Mouse (Mus musculus) midbrain, embryonic 12.5 days (tissue): ENCODE data around the gene Zdhhc12. TPM values are rescaled to one million over a fixed set of nuclear protein-coding genes. Genes with fewer than 3 reads are reported as not detected.
A peak's percentile ranks its signal among the peaks of the same experiment; 100 is the strongest.
"Not testable (repeated sequence)": the region's sequence is repeated elsewhere in the genome, so short reads cannot be mapped to it uniquely, and the experiment has no call there.

Source experiments
- ATAC-seq: fragments of 200-750 bp; cut with Nextera tagmentation; 2 replicates; pipeline ENCODE4 v1.8.0; 2017; ENCODE audit warnings: low read depth, moderate TSS enrichment, moderate library complexity; ENCODE audit not compliant: low FRiP score
- H3K27ac ChIP-seq: fragments of 300-500 bp; sonication (generic); replicated peaks from 2 replicates; pipeline ENCODE4 v1.5.1; 2016; ENCODE audit warnings: mild to moderate bottlenecking
- H3K27me3 ChIP-seq: fragments of 300-500 bp; sonication (generic); 2 replicates; pipeline ENCODE4 v1.6.1; 2016; ENCODE audit warnings: mild to moderate bottlenecking
- H3K36me3 ChIP-seq: fragments of 300-500 bp; sonication (generic); 2 replicates; pipeline ENCODE4 v1.6.1; 2016
- H3K4me1 ChIP-seq: fragments of 300-500 bp; sonication (generic); 2 replicates; pipeline ENCODE4 v1.6.1; 2016
- H3K4me2 ChIP-seq: fragments of 300-500 bp; sonication (generic); replicated peaks from 2 replicates; pipeline ENCODE4 v1.6.1; 2016; ENCODE audit warnings: mild to moderate bottlenecking, moderate library complexity
- H3K4me3 ChIP-seq: fragments of 300-500 bp; sonication (generic); 2 replicates; pipeline ENCODE4 v1.5.1; 2016; ENCODE audit warnings: mild to moderate bottlenecking
- H3K9ac ChIP-seq: fragments of 300-500 bp; sonication (generic); replicated peaks from 2 replicates; pipeline ENCODE4 v1.6.1; 2016; ENCODE audit warnings: mild to moderate bottlenecking, moderate library complexity
- H3K9me3 ChIP-seq: fragments of 300-500 bp; sonication (generic); 2 replicates; pipeline ENCODE4 v1.6.1; 2016; ENCODE audit warnings: mild to moderate bottlenecking
- WGBS: fragments of 180-500 bp; shearing (Covaris S2); methylation state at CpG from one replicate; pipeline ENCODE4 v1.1.7; 2016; 5-methylcytosine and 5-hydroxymethylcytosine counted together
- polyA plus RNA-seq: library from polyadenylated mRNA; unstranded; fragments of >200 nt; fragmentation: Nextera tagmentation; extraction: Ambion mirVana; gene quantifications from 2 replicates; pipeline ENCODE4 v1.2.1, GENCODE M21; 2016

The Zdhhc12 gene
- polyA plus RNA-seq, 1 experiment from 2014 or later: 23.9 TPM

- Histone ChIP-seq H3K4me1 (peaks cover 46% of the 10 kb centered on the region), H3K9ac (peak overlapping the region; percentile 54), H3K4me3 (peak overlapping the region; percentile 60), H3K9me3 (no peaks in the 10 kb centered on the region), H3K27me3 (no peaks in the 10 kb centered on the region), H3K36me3 (no peaks in the 10 kb centered on the region), H3K27ac (peak overlapping the region; percentile 78), H3K4me2 (peak overlapping the region; percentile 87)
- no peak for ATAC-seq
- 8% methylated on average over 37 of the region's 37 CpGs for WGBS
Measured at GRCm38 (mm10) chr2:30061215-30062166, 32.0 kb downstream of the Zdhhc12 start.

DNA sequence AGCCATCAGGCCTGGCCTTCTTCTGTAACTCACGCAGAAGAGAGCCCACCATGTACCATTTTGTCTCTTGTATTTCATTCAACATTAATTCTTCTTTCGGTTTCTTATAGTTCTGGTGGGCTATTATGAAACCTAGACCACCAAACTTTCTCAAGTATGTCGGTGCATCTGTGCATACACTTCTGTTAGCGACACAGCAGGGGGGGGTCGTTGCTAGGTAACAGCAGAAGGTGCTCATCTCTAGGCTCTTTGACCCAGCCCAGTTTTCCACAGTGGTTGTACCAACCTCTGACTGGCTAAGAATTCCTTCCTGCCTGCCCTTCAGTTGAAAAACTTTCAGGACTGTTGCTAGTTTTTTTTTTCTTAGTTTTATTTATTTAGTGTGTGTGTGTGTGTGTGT is 35.0 kb downstream of the Zdhhc12 start:
- Histone ChIP-seq H3K4me1 (peaks cover 26% of the 10 kb centered on the region), H3K4me2 (no peak overlapping the region), H3K4me3 (no peak overlapping the region), H3K36me3 (no peaks in the 10 kb centered on the region), H3K9me3 (no peaks in the 10 kb centered on the region), H3K9ac (no peak overlapping the region), H3K27me3 (peaks cover 5% of the 10 kb centered on the region; the same call in 1 of the 2 replicates), H3K27ac (no peak overlapping the region)
- ATAC-seq: no peak
- 33% methylated on average over 5 of the region's 5 CpGs for WGBS

- no peaks in the 10 kb centered on the region for H3K9me3 ChIP-seq
- H3K27ac ChIP-seq: no peak within 1 kb of the TSS
- no peaks in the 10 kb centered on the region for H3K36me3 ChIP-seq
- H3K4me3 ChIP-seq: no peak within 1 kb of the TSS
- 48% methylated on average over 12 of the region's 12 CpGs for WGBS
- H3K4me2 ChIP-seq: no peak within 1 kb of the TSS
- H3K4me1 ChIP-seq: peaks cover 18% of the 10 kb centered on the region
- H3K27me3 ChIP-seq: peaks cover 5% of the 10 kb centered on the region; the same call in 1 of the 2 replicates
- ATAC-seq: no peak
- no peak within 1 kb of the TSS for H3K9ac ChIP-seq
Measured at GRCm38 (mm10) chr2:30057223-30057904, 36.1 kb downstream of the Zdhhc12 start, which contains the start of gene Set. Set (plus strand) TSS chr2:30057378.

- no peaks in the 10 kb centered on the region for H3K36me3 ChIP-seq
- peaks cover 17% of the 10 kb centered on the region for H3K4me1 ChIP-seq
- WGBS: 85% methylated on average over 3 of the region's 3 CpGs
- ATAC-seq: no peak
- no peak overlapping the region for H3K4me3 ChIP-seq
- peaks cover 5% of the 10 kb centered on the region; the same call in 1 of the 2 replicates for H3K27me3 ChIP-seq
- H3K9me3 ChIP-seq: no peaks in the 10 kb centered on the region
- no peak overlapping the region for H3K9ac ChIP-seq
- H3K4me2 ChIP-seq: no peak overlapping the region
- no peak overlapping the region for H3K27ac ChIP-seq
Measured at GRCm38 (mm10) chr2:30056736-30057135, 36.7 kb downstream of the Zdhhc12 start.

- not testable (repeated sequence) for H3K27ac ChIP-seq, H3K36me3 ChIP-seq, H3K27me3 ChIP-seq, H3K9me3 ChIP-seq, H3K4me1 ChIP-seq, ATAC-seq, H3K9ac ChIP-seq, H3K4me3 ChIP-seq, H3K4me2 ChIP-seq
- 93% methylated on average over 3 of the region's 3 CpGs for WGBS
Measured at GRCm38 (mm10) chr2:30055310-30055709, 38.1 kb downstream of the Zdhhc12 start.

- no peak overlapping the region for H3K9ac ChIP-seq
- H3K4me2 ChIP-seq: no peak overlapping the region
- ATAC-seq: no peak
- no peaks in the 10 kb centered on the region for H3K9me3 ChIP-seq
- H3K4me3 ChIP-seq: no peak overlapping the region
- WGBS: 47% methylated on average over 6 of the region's 6 CpGs
- peaks cover 11% of the 10 kb centered on the region for H3K4me1 ChIP-seq
- H3K27ac ChIP-seq: no peak overlapping the region
- no peaks in the 10 kb centered on the region for H3K36me3 ChIP-seq
- peaks cover 11% of the 10 kb centered on the region; the same call in 1 of the 2 replicates for H3K27me3 ChIP-seq
Measured at GRCm38 (mm10) chr2:30051992-30052761, 41.3 kb downstream of the Zdhhc12 start.

DNA sequence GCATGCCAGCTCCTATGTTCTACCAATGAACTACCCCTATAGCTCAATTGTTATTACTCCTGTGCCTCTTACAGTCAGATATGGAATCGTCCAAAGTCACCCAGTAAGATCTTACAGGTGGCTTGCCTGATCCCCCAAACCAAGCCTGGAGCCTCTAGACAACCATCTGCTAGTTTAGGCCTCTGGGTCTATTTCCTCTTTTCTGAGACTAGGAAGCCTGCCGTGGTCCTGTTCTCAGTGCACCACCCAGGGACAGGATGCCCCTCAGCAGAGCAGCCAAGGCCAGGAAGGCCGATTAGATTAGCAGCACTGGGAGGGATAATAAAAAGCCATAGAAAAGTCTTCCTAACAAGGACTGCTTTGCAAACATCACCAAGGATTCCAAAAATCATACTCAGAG is 43.6 kb downstream of the Zdhhc12 start:
- Histone ChIP-seq H3K4me3 (0 out of 2 replicates have a peak overlapping the region, but pooled peaks have one; percentile 49), H3K9ac (no peak overlapping the region), H3K4me1 (peaks cover 7% of the 10 kb centered on the region), H3K9me3 (no peaks in the 10 kb centered on the region), H3K36me3 (peaks cover 9% of the 10 kb centered on the region; the same call in 1 of the 2 replicates), H3K27ac (no peak overlapping the region), H3K27me3 (peaks cover 11% of the 10 kb centered on the region; the same call in 1 of the 2 replicates), H3K4me2 (no peak overlapping the region)
- no peak for ATAC-seq
- 83% methylated on average over 3 of the region's 3 CpGs for WGBS

DNA sequence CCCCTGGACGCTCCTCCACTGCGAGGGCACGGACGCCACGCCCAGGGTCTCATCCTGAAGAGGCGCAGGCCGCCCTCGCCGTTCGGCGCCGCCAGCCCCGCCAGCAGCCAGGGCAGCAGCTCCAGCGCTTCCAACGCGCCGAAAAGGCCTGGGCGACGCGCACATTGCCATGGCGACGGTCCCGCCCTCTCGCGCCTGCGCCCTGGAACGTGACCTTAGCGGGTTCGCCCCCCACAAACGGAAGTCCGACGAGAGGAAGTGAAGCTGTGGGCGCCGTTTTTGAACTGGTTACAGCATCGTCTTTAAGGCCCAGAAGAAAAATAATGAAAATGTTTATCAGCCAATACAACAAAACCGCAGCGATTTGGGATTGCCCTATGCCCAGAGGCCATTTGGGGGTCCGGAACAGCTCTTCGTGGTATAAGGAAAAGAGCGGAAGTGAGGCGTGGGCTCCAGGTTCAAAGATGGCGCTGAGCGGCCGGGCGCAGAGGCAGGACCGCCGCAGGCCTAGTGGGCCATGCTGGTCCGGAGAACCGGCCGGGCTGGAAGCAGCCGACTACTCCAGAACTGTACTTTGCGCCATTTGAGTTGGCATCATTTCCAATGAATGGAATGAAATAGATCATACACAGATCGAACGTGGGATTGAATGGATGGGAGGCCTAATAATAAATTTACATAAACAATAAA is 44.6 kb downstream of the Zdhhc12 start, which contains the start of gene Wdr34:
Gene Wdr34, minus strand, starts transcription at position 183 of the 690 bp plus-strand sequence.
- Histone ChIP-seq H3K27me3 (peaks cover 9% of the 10 kb centered on the region; the same call in 1 of the 2 replicates), H3K4me2 (peak within 1 kb of the TSS; percentile 52), H3K9me3 (no peaks in the 10 kb centered on the region), H3K9ac (peak within 1 kb of the TSS; percentile 50), H3K4me3 (peak within 1 kb of the TSS; percentile 49), H3K27ac (peak within 1 kb of the TSS; percentile 85), H3K4me1 (peaks cover 7% of the 10 kb centered on the region), H3K36me3 (peaks cover 11% of the 10 kb centered on the region; the same call in 1 of the 2 replicates)
- peak; percentile 94 for ATAC-seq
- WGBS: 1% methylated on average over 54 of the region's 54 CpGs

- Histone ChIP-seq H3K9me3 (no peaks in the 10 kb centered on the region), H3K27me3 (0 out of 2 replicates have a peak, but pooled peaks cover 6% of the 10 kb centered on the region), H3K27ac (peak overlapping the region; percentile 85), H3K9ac (peak overlapping the region; percentile 50), H3K36me3 (peaks cover 11% of the 10 kb centered on the region; the same call in 1 of the 2 replicates), H3K4me2 (peak overlapping the region; percentile 52), H3K4me1 (peaks cover 7% of the 10 kb centered on the region), H3K4me3 (peak overlapping the region; percentile 49)
- WGBS: 65% methylated on average over 11 of the region's 11 CpGs
- no peak for ATAC-seq
Measured at GRCm38 (mm10) chr2:30048101-30048501, 45.3 kb downstream of the Zdhhc12 start.

DNA sequence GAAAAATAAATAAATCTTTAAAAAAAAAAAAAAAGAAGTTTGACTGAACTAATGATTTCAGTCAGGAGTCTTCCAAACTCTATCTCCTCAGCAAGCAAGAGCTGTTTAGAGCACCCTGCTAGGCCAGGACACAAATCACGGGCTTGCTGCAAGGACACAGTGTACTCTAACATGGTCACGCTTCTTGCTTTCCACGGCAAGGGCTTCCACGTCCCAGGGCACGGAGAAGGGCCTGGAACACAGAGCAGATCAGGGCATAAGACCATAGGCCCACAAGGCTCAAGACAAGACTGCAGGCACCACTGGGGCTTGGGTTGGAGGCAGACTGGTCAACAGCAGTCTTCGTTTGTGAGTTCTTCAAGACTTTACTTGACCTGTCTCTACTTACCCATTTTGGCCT is 46.3 kb downstream of the Zdhhc12 start:
- Histone ChIP-seq H3K4me1 (peaks cover 7% of the 10 kb centered on the region), H3K9me3 (no peaks in the 10 kb centered on the region), H3K27me3 (0 out of 2 replicates have a peak, but pooled peaks cover 6% of the 10 kb centered on the region), H3K27ac (no peak overlapping the region), H3K4me2 (no peak overlapping the region), H3K9ac (no peak overlapping the region), H3K4me3 (no peak overlapping the region), H3K36me3 (peaks cover 11% of the 10 kb centered on the region; the same call in 1 of the 2 replicates)
- 97% methylated on average over 6 of the region's 6 CpGs for WGBS
- ATAC-seq: no peak

- ATAC-seq: no peak
- WGBS: 93% methylated on average over 5 of the region's 5 CpGs
Measured at GRCm38 (mm10) chr2:30044550-30044949, 48.9 kb downstream of the Zdhhc12 start.

More at GRCm38 (mm10) chr2:30044550-30044949, 48.9 kb downstream of the Zdhhc12 start:
- H3K36me3 ChIP-seq: peaks cover 11% of the 10 kb centered on the region; the same call in 1 of the 2 replicates
- H3K27ac ChIP-seq: no peak overlapping the region
- no peaks in the 10 kb centered on the region for H3K9me3 ChIP-seq
- H3K27me3 ChIP-seq: no peaks in the 10 kb centered on the region
- no peak overlapping the region for H3K4me2 ChIP-seq
- no peak overlapping the region for H3K9ac ChIP-seq
- peaks cover 7% of the 10 kb centered on the region for H3K4me1 ChIP-seq
- H3K4me3 ChIP-seq: no peak overlapping the region
